Mouse (Mus musculus): ENCODE measurements around the gene Hoxb2.

GRCm38 (mm10) chr11:96327122-96327521, 23.2 kb upstream of the Hoxb2 start:
- TF ChIP-seq CTCF (IDR thresholded peaks at IDR 0.05; ENCODE audit: low read depth) (no peak), EP300 (optimal IDR thresholded peaks at IDR 0.05) (no peak)

Measured in stomach, postnatal 0 days (tissue).